Mouse (Mus musculus): Measurements from ENCODE around the gene Tiam1. TPM values are rescaled to one million over a fixed set of nuclear protein-coding genes. Genes with fewer than 3 reads are reported as not detected.

Gene Tiam1
- polyA plus RNA-seq, 1 experiment, result 10.1 TPM

DNA sequence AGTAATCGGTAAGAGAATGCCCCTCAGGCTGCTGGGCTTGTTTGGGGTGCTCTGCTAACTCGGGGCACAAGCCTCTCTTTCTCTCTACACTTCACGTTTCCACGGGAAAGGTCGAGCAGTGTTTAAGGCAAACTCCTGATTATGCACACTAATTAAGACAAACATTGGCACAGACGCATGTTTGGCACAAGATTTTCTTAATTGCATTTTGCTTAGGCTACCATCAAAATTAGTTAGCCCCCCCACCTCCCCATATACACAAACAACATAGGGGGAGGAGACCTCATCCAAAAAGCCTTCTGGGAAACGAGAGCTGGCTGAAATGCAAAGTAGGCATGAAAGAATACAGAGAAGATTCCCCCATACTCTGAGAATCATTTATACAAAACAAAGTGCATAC lies 148.4 kb downstream of the Tiam1 start:
- Histone ChIP-seq H3K4me1 (peaks cover 52% of the 10 kb centered on the region), H3K9me3 (peaks cover 22% of the 10 kb centered on the region), H3K36me3 (replicated peaks; ENCODE audit: low read length) (peaks cover 24% of the 10 kb centered on the region), H3K27me3 (replicated peaks) (no peaks in the 10 kb centered on the region), H3K4me3 (replicated peaks) (no peak overlapping the region)
- TF ChIP-seq GATA1 (IDR thresholded peaks at IDR 0.05; ENCODE audit: borderline replicate concordance, low read length), result no peak
- no peak for TF ChIP-seq FLI1 (IDR thresholded peaks at IDR 0.05; ENCODE audit: low read length)

DNA sequence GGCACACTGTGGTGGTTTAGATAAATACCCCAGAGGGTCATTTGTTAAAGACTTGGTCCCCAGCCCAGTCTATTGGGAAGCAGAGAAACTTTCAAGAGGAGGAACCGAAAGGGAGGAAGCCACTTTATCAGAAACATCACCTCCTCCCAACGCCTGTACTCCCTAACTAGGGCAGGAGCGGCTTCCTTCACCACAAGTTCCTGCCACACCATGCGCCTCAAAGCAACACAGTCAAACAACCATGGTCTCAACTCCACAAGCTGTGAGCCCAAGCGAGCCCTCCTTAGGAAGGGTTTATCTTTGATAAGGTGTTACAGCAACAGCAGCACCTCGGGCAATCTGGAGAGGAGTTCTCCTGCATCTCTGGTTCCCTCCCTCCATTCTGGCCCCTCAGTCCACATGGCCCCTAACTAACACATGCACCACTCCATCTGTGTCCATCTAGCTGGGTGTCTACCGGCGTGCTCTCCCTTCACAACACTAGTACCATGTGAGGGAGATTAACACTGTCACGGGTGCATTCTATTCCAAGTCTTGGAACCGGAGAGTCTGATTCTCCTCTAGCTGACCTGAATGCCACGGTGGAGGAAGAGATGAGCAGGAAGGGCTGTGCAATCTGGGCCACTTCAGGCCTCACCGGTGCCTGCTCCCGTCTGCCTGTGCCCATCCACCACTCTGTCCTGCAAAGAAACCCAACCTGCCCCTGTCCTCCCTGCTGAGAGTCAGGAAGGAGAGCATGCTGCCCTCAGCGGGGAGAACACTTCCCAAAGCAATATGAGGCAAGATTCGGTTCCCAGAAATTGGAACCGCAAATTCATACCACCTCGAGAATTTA lies 149.4 kb downstream of the Tiam1 start:
- peaks cover 16% of the 10 kb centered on the region for H3K36me3 ChIP-seq (replicated peaks; ENCODE audit: low read length)
- peaks cover 56% of the 10 kb centered on the region for H3K4me1 ChIP-seq
- H3K27me3 ChIP-seq (replicated peaks), result no peaks in the 10 kb centered on the region
- TF ChIP-seq GATA1 (IDR thresholded peaks at IDR 0.05; ENCODE audit: borderline replicate concordance, low read length) (no peak), FLI1 (IDR thresholded peaks at IDR 0.05; ENCODE audit: low read length) (no peak)
- H3K9me3 ChIP-seq, result peaks cover 13% of the 10 kb centered on the region
- peak overlapping the region; percentile 87 for H3K4me3 ChIP-seq (replicated peaks)

DNA sequence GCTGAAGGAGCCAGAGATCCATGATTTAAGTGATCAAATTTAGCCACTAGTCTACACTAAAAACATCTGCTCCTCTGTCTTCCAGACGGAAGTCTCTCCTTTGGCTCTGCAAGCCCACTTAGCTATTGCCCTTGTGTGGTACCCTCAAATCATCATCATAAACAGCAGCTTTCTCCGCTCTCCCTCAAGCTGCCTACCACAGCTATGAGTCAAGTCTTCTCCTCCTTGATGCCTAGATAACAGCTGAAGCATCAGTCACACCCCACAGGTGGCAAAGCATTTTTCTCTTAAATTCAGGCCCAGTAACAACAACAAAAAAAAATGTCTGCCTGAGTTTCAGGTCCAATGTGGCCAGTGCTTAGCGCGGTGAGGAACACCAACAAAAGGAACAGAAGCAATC lies 150.1 kb downstream of the Tiam1 start:
- H3K36me3 ChIP-seq (replicated peaks; ENCODE audit: low read length), result peaks cover 19% of the 10 kb centered on the region
- H3K4me1 ChIP-seq, result peaks cover 60% of the 10 kb centered on the region
- H3K4me3 ChIP-seq (replicated peaks), result peak overlapping the region; percentile 87
- H3K27me3 ChIP-seq (replicated peaks), result no peaks in the 10 kb centered on the region
- peaks cover 11% of the 10 kb centered on the region for H3K9me3 ChIP-seq
- no peak for TF ChIP-seq GATA1 (IDR thresholded peaks at IDR 0.05; ENCODE audit: borderline replicate concordance, low read length)
- no peak for TF ChIP-seq FLI1 (IDR thresholded peaks at IDR 0.05; ENCODE audit: low read length)

DNA sequence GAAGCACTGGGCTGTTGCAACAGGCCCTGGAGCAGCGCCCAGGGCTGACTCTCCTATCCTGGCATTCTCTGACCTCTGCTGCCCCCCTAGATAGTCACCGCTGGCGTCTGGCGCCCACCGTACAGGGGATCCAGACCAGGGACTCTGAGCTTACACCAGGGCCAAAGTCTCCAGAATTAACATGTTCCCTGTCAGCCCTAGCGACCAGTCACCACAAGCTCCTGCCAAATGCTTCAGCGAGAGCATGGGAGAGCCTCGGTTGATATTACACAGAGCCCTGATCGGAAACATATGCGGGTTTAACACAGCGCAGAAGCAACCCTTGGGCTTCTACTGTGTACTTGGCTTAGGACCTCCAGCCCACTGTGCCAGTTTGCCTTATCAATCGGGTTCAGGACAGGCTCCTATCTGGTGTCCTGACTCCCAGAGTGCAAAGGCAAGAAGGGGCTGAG lies 151.8 kb downstream of the Tiam1 start:
- H3K4me1 ChIP-seq, result peaks cover 77% of the 10 kb centered on the region
- H3K4me3 ChIP-seq (replicated peaks), result no peak overlapping the region
- H3K27me3 ChIP-seq (replicated peaks), result peaks cover under 1% of the 10 kb centered on the region
- TF ChIP-seq GATA1 (IDR thresholded peaks at IDR 0.05; ENCODE audit: borderline replicate concordance, low read length) (no peak), FLI1 (IDR thresholded peaks at IDR 0.05; ENCODE audit: low read length) (no peak)
- peaks cover 11% of the 10 kb centered on the region for H3K9me3 ChIP-seq
- peaks cover 19% of the 10 kb centered on the region for H3K36me3 ChIP-seq (replicated peaks; ENCODE audit: low read length)

GRCm38 (mm10) chr16:89990288-89990955 lies 153.1 kb downstream of the Tiam1 start:
- peaks cover under 1% of the 10 kb centered on the region; the same call in 1 of the 2 replicates for H3K9me3 ChIP-seq
- TF ChIP-seq GATA1 (IDR thresholded peaks at IDR 0.05; ENCODE audit: borderline replicate concordance, low read length), result no peak
- TF ChIP-seq FLI1 (IDR thresholded peaks at IDR 0.05; ENCODE audit: low read length), result no peak
- peaks cover 87% of the 10 kb centered on the region for H3K4me1 ChIP-seq
- peaks cover 9% of the 10 kb centered on the region for H3K36me3 ChIP-seq (replicated peaks; ENCODE audit: low read length)
- peaks cover 2% of the 10 kb centered on the region for H3K27me3 ChIP-seq (replicated peaks)
- no peak overlapping the region for H3K4me3 ChIP-seq (replicated peaks)

GRCm38 (mm10) chr16:89989816-89990215 lies 153.8 kb downstream of the Tiam1 start:
- Histone ChIP-seq H3K27me3 (replicated peaks) (peaks cover 2% of the 10 kb centered on the region), H3K9me3 (no peaks in the 10 kb centered on the region), H3K36me3 (replicated peaks; ENCODE audit: low read length) (peaks cover 5% of the 10 kb centered on the region), H3K4me3 (replicated peaks) (no peak overlapping the region), H3K4me1 (peaks cover 87% of the 10 kb centered on the region)
- TF ChIP-seq GATA1 (IDR thresholded peaks at IDR 0.05; ENCODE audit: borderline replicate concordance, low read length) (no peak), FLI1 (IDR thresholded peaks at IDR 0.05; ENCODE audit: low read length) (no peak)

DNA sequence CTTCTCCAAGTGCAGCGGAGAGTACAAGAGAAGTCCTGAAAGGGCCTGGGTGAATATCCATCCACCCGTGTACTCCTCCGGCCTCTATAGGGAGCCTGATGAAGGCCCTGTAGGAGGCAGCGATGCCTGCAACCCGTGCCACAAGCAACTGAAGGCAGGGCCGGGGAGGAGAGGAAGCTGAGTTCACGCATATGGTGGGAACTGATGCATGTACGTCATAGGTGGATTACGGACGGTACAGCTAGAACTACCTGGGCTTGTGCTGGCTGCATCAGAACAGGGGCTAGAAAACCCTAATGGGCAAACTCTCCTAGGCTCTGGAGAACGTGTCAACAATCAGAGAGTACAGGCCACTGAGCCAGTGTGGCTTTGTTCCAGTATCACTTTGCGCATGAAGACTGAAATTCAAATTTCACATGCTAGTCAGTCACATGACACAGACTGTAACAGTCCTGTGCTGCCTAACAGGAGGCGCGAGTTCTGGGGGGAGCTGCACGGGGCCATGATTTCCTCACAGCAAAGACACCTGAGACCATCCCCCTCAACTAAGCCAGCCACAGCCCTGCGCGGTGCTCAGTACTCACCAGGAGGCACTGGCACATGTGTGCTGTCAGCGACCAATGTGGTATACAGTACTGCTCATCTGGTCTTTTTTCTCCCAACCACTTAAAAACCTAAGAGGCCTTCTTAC lies 156.8 kb downstream of the Tiam1 start:
- H3K4me1 ChIP-seq, result peaks cover 82% of the 10 kb centered on the region
- H3K4me3 ChIP-seq (replicated peaks), result peak overlapping the region; percentile 90
- no peak for TF ChIP-seq FLI1 (IDR thresholded peaks at IDR 0.05; ENCODE audit: low read length)
- no peak for TF ChIP-seq GATA1 (IDR thresholded peaks at IDR 0.05; ENCODE audit: borderline replicate concordance, low read length)
- H3K36me3 ChIP-seq (replicated peaks; ENCODE audit: low read length), result peaks cover 5% of the 10 kb centered on the region
- H3K27me3 ChIP-seq (replicated peaks), result peaks cover 2% of the 10 kb centered on the region
- no peaks in the 10 kb centered on the region for H3K9me3 ChIP-seq

- TF ChIP-seq GATA1 (IDR thresholded peaks at IDR 0.05; ENCODE audit: borderline replicate concordance, low read length) (0 out of 3 replicates have a peak, but pooled peaks have one; percentile 20), FLI1 (IDR thresholded peaks at IDR 0.05; ENCODE audit: low read length) (no peak)
- Histone ChIP-seq H3K4me3 (replicated peaks) (peak overlapping the region; percentile 90), H3K9me3 (no peaks in the 10 kb centered on the region), H3K27me3 (replicated peaks) (peaks cover 2% of the 10 kb centered on the region), H3K36me3 (replicated peaks; ENCODE audit: low read length) (peaks cover 5% of the 10 kb centered on the region), H3K4me1 (peaks cover 78% of the 10 kb centered on the region)
These were observed 157.7 kb downstream of the Tiam1 start for GRCm38 (mm10) chr16:89985702-89986481.

All from megakaryocyte, embryonic 14.5 days (primary cell).